Mouse (Mus musculus) forebrain, embryonic 10.5 days (tissue): ENCODE measurements around the gene Gm10639. TPM values are rescaled to one million over a fixed set of nuclear protein-coding genes. Genes with fewer than 3 reads are reported as not detected.
"Not testable (repeated sequence)": the region's sequence is repeated elsewhere in the genome, so short reads cannot be mapped to it uniquely, and the experiment has no call there.

Source experiments
- DNase-seq: peaks from one replicate; pipeline ENCODE4 v3.0.0-alpha.2; 2017; ENCODE audit warnings: low spot score; ENCODE audit errors: extremely low spot score
- H3K27ac ChIP-seq: fragments of 300-500 bp; sonication (generic); 2 replicates; pipeline ENCODE4 v1.5.1; 2016; ENCODE audit warnings: mild to moderate bottlenecking
- H3K27me3 ChIP-seq: fragments of 300-500 bp; sonication (generic); 2 replicates; pipeline ENCODE4 v1.6.1; 2016; ENCODE audit warnings: mild to moderate bottlenecking; ENCODE audit not compliant: poor library complexity, severe bottlenecking
- H3K36me3 ChIP-seq: fragments of 300-500 bp; sonication (generic); replicated peaks from 2 replicates; pipeline ENCODE4 v1.6.1; 2016; ENCODE audit warnings: mild to moderate bottlenecking, moderate library complexity
- H3K4me1 ChIP-seq: fragments of 300-500 bp; sonication (generic); 2 replicates; pipeline ENCODE4 v1.6.1; 2016
- H3K4me3 ChIP-seq: fragments of 300-500 bp; sonication (generic); 2 replicates; pipeline ENCODE4 v1.5.1; 2016; ENCODE audit warnings: mild to moderate bottlenecking, moderate library complexity
- H3K9me3 ChIP-seq: fragments of 300-500 bp; sonication (generic); 2 replicates; pipeline ENCODE4 v1.6.1; 2016; ENCODE audit warnings: mild to moderate bottlenecking, moderate library complexity
- WGBS: fragments of 180-500 bp; shearing (Covaris S2); methylation state at CpG from one replicate; pipeline ENCODE4 v1.1.7; 2016; 5-methylcytosine and 5-hydroxymethylcytosine counted together
- polyA plus RNA-seq: library from polyadenylated mRNA; unstranded; fragments of >200 nt; fragmentation: Nextera tagmentation; extraction: Ambion mirVana; gene quantifications from 2 replicates; pipeline ENCODE4 v1.2.1, GENCODE M21; 2016

Gm10639 gene
- not detected in 2 replicates for polyA plus RNA-seq

DNA sequence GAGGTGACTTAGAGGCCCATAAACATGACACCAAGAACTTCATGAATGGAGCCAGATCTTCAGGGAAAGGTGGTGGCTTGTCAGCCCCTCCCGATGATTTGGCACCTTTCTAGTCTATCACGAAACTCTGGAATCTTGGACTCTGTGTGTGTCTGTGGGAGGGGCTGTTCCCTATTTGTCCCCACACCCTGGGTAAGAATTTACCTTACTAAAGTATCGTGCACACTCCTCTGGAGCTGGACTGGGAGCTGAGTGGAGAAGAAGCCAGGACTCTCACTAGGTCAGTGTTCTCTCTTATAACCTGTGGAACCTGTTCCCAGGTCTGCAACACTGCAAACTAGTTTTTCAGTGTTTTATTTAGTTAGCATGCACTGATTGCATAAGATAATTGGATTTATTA, at the start of gene Gm10639:
TSS of gene Gm10639 (plus strand) at position 201 of the 400 bp plus-strand sequence.
- H3K36me3 ChIP-seq, H3K9me3 ChIP-seq, H3K27ac ChIP-seq, H3K4me3 ChIP-seq, DNase-seq, H3K27me3 ChIP-seq, H3K4me1 ChIP-seq: not testable (repeated sequence)
- WGBS: 79% methylated on average over 3 of the region's 3 CpGs

DNA sequence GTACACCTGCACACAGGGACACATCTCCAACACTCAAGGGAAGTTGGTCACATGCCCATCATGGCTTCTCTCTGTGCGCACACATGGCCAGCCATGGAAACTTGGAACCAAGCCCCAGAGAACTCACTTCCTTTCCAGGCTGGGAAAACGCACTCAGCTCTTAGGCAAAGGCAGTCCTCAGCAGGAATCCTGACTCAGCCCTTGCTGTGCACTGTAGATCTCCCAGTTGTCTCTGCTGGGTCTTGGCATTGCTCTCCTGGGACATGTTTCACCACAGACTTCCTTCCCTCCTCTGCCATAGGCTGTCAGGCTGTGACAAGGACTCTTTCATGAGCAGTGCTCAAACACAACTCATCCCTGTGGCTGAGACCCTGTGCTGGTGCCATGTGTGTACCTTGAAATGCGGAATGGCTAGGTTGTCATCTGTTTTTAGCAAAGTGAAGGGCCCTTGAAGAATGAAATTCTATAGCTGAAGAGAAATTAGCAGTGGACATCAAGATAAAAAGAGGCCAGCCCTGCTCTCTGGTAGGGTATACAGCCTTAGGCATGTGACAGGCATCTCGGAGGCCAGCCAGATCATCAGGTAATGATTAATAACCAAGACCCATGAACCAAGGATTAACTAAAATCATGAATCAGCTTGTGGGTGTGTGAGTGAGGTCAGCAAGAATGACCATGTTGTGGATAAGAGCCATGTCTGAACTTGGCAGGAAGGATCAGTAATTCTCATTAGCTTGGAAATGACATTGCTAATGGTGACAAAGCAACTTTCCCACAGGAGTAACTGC, 33.8 kb upstream of the Gm10639 start:
- not testable (repeated sequence) for H3K4me3 ChIP-seq, H3K27me3 ChIP-seq, H3K36me3 ChIP-seq, H3K9me3 ChIP-seq, DNase-seq, H3K27ac ChIP-seq, H3K4me1 ChIP-seq
- 86% methylated on average over 4 of the region's 4 CpGs for WGBS

DNA sequence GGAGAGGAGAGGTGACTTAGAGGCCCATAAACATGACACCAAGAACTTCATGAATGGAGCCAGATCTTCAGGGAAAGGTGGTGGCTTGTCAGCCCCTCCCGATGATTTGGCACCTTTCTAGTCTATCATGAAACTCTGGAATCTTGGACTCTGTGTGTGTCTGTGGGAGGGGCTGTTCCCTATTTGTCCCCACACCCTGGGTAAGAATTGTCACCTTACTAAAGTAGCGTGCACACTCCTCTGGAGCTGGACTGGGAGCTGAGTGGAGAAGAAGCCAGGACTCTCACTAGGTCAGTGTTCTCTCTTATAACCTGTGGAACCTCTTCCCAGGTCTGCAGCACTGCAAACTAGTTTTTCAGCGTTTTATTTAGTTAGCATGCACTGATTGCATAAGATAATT, 32.8 kb upstream of the Gm10639 start, which contains the start of gene Gm3776:
TSS of gene Gm3776 (plus strand) at position 216 of the 400 bp plus-strand sequence.
- H3K36me3 ChIP-seq, DNase-seq, H3K27ac ChIP-seq, H3K4me3 ChIP-seq, H3K4me1 ChIP-seq, H3K27me3 ChIP-seq, H3K9me3 ChIP-seq: not testable (repeated sequence)
- 69% methylated on average over 2 of the region's 3 CpGs for whole genome bisulfite sequencing

DNA sequence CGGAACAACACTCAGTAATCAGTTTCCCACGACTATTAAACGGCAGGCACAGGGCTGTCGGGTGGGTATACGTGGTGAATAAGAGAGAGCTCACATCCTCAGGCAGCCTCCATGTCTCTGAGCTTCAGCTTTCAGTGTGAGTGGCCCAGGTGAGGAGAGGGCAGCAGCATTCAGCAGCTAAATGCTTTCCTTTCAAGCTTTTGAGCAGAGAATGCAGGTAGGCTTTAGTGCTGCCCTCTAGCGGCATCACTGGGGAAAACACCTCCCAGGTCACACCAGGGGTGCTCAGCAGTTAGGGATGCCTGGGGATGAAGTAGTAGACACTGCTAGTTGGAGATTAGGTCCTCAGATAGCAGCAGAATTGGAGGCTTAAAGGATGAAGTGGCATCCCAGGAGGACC, 30.0 kb upstream of the Gm10639 start:
- not testable (repeated sequence) for DNase-seq

DNA sequence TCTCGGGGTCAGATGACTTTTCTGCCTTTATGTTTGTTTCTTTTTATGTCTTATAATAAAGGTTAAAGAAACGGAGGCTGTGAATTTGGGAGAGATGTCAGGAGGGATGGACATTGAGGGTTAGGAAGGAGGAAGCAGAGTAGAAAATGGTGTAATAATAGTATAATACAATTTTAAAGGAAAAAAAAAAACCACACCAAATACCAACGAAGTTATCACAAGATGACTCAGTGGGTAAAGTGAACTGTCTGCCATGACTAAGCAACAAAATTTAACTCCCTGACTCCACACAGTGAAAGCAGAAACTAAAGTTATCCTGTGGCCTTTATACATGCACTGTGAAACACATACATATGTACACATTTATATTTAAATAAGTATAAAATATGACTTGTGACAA, 18.8 kb upstream of the Gm10639 start:
- not testable (repeated sequence) for DNase-seq, H3K36me3 ChIP-seq, H3K9me3 ChIP-seq, H3K4me3 ChIP-seq, H3K4me1 ChIP-seq, H3K27me3 ChIP-seq, H3K27ac ChIP-seq
- 84% methylated on average over 3 of the region's 3 CpGs for WGBS

More for the DNA sequence above, 30.0 kb upstream of the Gm10639 start:
- H3K36me3 ChIP-seq, H3K27me3 ChIP-seq, H3K9me3 ChIP-seq, H3K4me1 ChIP-seq, H3K27ac ChIP-seq, H3K4me3 ChIP-seq: not testable (repeated sequence)
- 4% methylated on average over 1 of the region's 6 CpGs for WGBS

DNA sequence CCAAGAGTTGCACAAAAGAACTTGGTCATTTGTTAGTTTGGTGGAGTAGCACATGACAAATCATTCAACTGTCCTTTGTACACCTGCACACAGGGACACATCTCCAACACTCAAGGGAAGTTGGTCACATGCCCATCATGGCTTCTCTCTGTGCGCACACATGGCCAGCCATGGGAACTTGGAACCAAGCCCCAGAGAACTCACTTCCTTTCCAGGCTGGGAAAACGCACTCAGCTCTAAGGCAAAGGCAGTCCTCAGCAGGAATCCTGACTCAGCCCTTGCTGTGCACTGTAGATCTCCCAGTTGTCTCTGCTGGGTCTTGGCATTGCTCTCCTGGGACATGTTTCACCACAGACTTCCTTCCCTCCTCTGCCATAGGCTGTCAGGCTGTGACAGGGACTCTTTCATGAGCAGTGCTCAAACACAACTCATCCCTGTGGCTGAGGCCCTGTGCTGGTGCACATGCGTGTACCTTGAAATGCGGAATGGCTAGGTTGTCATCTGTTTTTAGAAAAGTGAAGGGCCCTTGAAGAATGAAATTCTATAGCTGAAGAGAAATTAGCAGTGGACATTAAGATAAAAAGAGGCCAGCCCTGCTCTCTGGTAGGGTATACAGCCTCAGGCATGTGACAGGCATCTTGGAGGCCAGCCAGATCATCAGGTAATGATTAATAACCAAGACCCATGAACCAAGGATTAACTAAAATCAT, 7.6 kb upstream of the Gm10639 start:
- not testable (repeated sequence) for DNase-seq, H3K36me3 ChIP-seq, H3K9me3 ChIP-seq, H3K4me3 ChIP-seq, H3K27ac ChIP-seq, H3K27me3 ChIP-seq, H3K4me1 ChIP-seq
- WGBS: 91% methylated on average over 4 of the region's 4 CpGs

DNA sequence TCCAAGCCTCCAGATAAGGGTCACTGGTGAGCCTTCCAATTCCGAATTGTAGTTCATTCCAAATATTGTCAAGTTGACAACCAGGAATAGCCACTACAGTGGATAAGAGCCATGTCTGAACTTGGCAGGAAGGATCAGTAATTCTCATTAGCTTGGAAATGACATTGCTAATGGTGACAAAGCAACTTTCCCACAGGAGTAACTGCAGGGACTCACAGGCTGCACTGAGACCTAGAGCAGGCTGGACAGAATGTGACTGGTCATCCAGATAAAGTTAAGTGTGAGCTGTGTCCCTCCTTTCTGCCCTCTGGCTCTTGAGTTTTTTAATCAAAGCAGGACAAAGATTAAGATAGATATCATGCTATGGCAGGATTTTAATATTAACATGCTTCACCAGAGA, 660 bp upstream of the Gm10639 start:
- DNase-seq, H3K27ac ChIP-seq, H3K27me3 ChIP-seq, H3K36me3 ChIP-seq, H3K4me1 ChIP-seq, H3K4me3 ChIP-seq, H3K9me3 ChIP-seq: not testable (repeated sequence)
- WGBS: 91% methylated on average over 1 of the region's 1 CpGs

DNA sequence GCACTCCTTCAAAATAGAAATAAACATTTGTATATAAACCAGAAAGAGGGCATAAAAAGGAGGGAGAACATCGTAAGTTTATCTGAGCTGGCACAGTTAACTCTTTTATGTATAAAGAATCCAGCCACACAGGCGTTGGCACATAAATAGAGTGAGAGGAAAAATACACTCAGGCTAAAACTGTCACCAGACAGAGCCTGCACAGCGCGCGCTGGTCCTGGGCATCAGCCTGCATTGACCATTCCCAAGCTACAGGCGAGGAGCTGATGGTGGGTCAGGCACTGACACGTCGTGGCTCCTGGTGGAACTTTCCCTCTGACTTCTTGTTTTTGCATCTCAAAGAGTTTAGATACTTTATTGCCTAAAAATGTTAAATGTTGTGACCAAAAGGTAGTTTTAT, 2.7 kb downstream of the Gm10639 start:
- 90% methylated on average over 8 of the region's 8 CpGs for WGBS
- not testable (repeated sequence) for H3K9me3 ChIP-seq, H3K27ac ChIP-seq, H3K36me3 ChIP-seq, H3K4me1 ChIP-seq, H3K27me3 ChIP-seq, DNase-seq, H3K4me3 ChIP-seq

DNA sequence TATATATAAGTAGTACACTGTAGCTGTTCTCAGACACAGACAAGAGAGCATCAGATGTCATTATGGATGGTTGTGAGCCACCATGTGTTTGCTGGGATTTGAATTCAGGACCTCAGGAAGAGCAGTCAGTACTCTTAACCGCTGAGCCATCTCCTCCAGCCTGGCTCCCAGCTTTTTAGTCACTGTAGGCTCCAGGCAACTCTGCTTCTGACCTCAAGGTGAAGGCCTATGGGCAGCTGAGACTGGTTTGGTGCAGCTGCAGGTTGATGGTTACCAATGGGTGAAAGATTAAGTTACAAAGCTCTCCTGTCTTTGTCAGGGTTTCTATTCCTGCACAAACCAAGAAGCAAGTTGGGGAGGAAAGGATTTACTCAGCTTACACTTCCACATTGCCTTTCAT, 4.0 kb downstream of the Gm10639 start:
- 83% methylated on average over 1 of the region's 1 CpGs for WGBS
- H3K36me3 ChIP-seq, H3K27me3 ChIP-seq, DNase-seq, H3K9me3 ChIP-seq, H3K27ac ChIP-seq, H3K4me1 ChIP-seq, H3K4me3 ChIP-seq: not testable (repeated sequence)

DNA sequence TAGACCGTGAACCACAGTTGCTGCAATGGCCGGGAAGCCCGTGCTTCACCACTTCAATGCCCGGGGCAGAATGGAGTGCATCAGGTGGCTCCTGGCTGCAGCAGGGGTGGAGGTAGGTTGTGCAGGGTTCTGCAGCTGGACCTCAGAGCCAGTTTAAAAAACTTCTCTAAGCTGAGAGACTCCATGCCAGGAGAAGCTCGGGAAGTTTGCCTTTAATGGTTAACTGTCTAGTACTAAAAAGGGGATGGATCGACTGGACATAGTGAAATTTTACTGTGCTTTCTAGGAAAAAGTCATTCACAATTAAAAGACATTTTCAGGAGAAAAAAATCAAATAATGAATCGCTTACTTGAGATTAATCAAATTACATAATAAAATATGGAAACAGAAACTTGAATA, 5.1 kb downstream of the Gm10639 start:
- H3K27ac ChIP-seq, H3K9me3 ChIP-seq, H3K4me1 ChIP-seq, H3K36me3 ChIP-seq, H3K27me3 ChIP-seq, DNase-seq, H3K4me3 ChIP-seq: not testable (repeated sequence)
- 70% methylated on average over 7 of the region's 7 CpGs for WGBS

DNA sequence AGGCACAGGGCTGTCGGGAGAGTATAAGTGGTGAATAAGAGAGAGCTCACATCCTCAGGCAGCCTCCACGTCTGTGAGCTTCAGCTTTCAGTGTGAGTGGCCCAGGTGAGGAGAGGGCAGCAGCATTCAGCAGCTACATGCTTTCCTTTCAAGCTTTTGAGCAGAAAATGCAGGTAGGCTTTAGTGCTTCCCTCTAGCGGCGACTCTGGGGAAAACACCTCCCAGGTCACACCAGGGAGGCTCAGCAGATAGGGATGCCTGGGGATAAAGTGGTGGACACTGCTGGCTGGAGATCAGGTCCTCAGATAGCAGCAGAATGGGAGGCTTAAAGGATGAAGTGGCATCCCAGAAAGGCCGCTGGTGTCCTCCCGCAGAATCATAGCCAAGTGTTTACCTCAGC, 6.4 kb downstream of the Gm10639 start:
- H3K4me1 ChIP-seq, H3K36me3 ChIP-seq, H3K4me3 ChIP-seq, H3K27me3 ChIP-seq, H3K9me3 ChIP-seq, H3K27ac ChIP-seq: not testable (repeated sequence)
- DNase-seq: peak; percentile 56
- WGBS: 17% methylated on average over 6 of the region's 6 CpGs

DNA sequence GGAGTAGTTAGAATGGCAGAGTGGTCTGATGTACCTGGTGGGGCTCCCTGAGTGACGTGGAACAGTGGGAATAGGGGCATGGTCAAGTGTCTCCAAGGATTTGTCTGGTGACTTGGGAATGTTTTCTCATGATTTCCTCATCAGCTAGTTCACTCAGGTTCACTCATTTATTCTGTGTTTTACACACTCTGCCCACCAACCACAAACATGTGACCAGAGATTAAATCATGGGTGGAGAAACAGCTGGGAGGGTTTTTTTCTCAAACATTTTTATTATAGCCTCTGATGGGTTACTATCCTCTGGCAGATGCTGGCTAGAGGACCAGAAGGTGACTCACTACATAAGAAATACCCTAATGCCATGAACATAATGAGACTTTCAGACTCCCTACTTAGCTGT, 8.5 kb downstream of the Gm10639 start:
- no peak for DNase-seq
- H3K27ac ChIP-seq: no peak overlapping the region
- H3K4me3 ChIP-seq: no peak overlapping the region
- H3K9me3 ChIP-seq: no peaks in the 10 kb centered on the region
- H3K27me3 ChIP-seq: no peaks in the 10 kb centered on the region
- no peaks in the 10 kb centered on the region for H3K36me3 ChIP-seq
- no peaks in the 10 kb centered on the region for H3K4me1 ChIP-seq
- WGBS: 84% methylated on average over 1 of the region's 1 CpGs

DNA sequence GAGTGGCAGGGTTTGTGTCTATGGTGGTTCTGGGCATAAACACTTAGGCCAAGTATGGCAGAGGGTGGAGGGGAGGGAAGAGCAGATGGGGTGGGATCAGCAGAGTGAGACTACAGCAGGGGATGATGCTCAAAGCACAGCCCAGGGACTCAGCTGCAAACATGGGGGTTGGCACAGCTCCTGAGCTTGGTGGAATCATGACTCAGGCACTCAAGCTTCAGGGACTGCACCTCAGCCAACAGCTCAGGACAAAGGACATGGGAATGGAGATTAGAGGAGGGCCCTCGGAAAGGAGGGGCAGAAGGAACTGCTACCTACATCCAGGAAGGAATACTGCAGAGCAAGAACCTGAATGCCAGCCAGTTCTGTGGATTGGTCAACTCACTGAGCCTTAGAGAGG, 9.4 kb downstream of the Gm10639 start:
- not testable (repeated sequence) for DNase-seq, H3K36me3 ChIP-seq, H3K4me3 ChIP-seq, H3K4me1 ChIP-seq, H3K27me3 ChIP-seq, H3K9me3 ChIP-seq, H3K27ac ChIP-seq
- WGBS: 78% methylated on average over 1 of the region's 1 CpGs
